Mouse (Mus musculus) CD4-positive, CD25-positive, alpha-beta regulatory T cell, adult 4 months (primary cell): ENCODE measurements around the gene Gm15130. TPM values are rescaled to one million over a fixed set of nuclear protein-coding genes. Genes with fewer than 3 reads are reported as not detected.

ENCODE experiments used
- ATAC-seq: one replicate; pipeline ENCODE4 v1.8.0; 2017
- polyA plus RNA-seq, 2 experiments: library from polyadenylated mRNA; unstranded; fragments of 100-300 nt; shearing (Covaris generic); gene quantifications; one replicate each; pipeline ENCODE4 v1.2.1; 2017

Gene Gm15130
- not detected for polyA plus RNA-seq

DNA sequence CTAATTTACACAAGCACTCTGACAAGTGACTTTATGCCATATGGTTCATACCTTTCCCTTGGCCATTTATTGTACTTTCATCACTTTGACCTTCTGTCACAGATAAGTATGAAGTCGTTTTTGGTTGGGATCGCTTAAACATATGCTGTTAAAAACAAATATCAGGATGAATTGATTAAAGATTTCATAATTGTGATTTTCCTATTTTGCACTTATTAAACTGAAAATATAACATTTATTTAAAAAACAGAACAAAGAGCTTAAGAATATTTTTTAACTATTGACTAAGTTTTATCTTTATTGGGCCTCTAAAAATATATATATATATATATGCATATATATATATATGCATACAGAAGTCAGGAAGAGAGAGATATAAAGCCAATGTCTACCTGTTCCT lies at the start of gene Gm15130:
Gene Gm15130, minus strand, starts transcription at position 101 of the 400 bp plus-strand sequence.
- ATAC-seq = no peak

DNA sequence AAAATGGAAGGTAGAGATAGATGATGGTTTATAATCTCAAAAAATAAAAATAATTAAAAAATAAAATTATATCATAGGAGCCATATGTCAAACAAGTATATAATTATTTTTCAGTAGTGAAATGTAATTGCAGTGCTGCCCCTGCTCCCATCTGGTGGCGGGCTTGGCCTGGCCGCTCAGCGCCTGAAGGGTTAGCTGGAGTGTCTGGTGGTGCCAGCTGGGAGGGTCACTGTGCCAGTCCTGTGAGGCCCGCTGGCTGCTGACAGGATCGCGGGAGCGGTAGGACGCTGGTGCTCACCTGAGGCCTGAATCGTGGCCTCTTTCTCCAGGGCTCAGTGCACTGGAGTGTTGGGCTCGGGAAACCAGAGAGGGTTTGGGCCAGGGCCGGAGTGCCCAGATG lies 29.3 kb upstream of the Gm15130 start:
- ATAC-seq = no peak

DNA sequence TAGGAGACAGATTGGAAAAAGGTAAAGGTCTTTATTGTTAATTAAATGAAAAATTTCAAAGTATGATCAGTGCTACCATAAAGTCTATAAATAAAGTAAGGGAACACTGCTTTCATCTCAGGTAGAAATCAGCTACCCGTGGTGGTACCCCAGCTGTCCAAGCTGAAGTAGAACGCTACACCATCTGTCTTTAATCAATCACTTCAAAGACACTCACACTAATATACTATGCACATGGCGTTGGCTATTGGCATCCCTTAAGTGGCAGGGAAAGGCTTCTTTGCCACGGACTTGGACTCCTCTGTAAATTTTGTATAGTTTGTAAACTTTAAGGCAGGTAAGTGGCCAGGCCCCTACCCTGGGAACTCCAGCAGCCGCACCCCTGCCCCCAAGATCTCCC lies 17.0 kb downstream of the Gm15130 start:
- ATAC-seq = no peak

DNA sequence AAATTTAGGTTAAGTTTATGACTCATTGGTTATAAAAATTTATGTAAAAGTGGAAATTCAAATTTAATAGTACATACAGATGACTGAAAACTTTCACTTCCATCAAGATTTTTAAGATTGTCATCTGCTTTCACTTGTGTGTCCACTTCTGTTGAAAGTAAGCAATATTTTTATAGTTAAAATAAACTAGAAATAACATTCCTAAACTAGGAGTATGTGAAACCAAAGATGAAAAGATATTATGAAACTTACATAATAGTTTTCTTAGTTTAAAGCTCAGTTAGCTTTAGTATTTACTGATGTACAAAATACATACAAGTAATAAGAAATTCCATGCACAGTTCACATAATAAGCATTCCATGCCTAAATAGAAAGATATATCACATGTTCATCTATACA lies 46.9 kb downstream of the Gm15130 start, which contains the start of gene Gm13941:
Gene Gm13941, minus strand, starts transcription at position 101 of the 400 bp plus-strand sequence.
- no peak for ATAC-seq

Other genes with a start within 250 kb of the Gm15130 start
- under 1 TPM in 1 of 2 experiments, not detected in 1; 0.13 TPM for gene Ano3, start 202.0 kb downstream of the Gm15130 start, polyA plus RNA-seq
- not detected for gene Gm13941, start 47.0 kb downstream of the Gm15130 start, polyA plus RNA-seq
- gene 4930430A15Rik, start 76.7 kb upstream of the Gm15130 start, polyA plus RNA-seq = not detected
- not detected for gene Olfr1275, start 82.3 kb upstream of the Gm15130 start, polyA plus RNA-seq
- not detected for gene Olfr1276, start 101.6 kb upstream of the Gm15130 start, polyA plus RNA-seq
- gene Olfr1277, start 121.2 kb upstream of the Gm15130 start, polyA plus RNA-seq = not detected
- gene Olfr1278, start 137.2 kb upstream of the Gm15130 start, polyA plus RNA-seq = not detected
- gene Olfr1279, start 147.7 kb upstream of the Gm15130 start, polyA plus RNA-seq = not detected
- gene Olfr1280, start 161.1 kb upstream of the Gm15130 start, polyA plus RNA-seq = not detected
- gene Olfr1281, start 173.6 kb upstream of the Gm15130 start, polyA plus RNA-seq = not detected
- not detected for gene Olfr1282, start 183.1 kb upstream of the Gm15130 start, polyA plus RNA-seq
- gene Olfr1283, start 213.9 kb upstream of the Gm15130 start, polyA plus RNA-seq = not detected
- not detected for gene Olfr1284, start 222.6 kb upstream of the Gm15130 start, polyA plus RNA-seq